Mouse (Mus musculus) fat pad, adult 2 months (tissue): ENCODE data around the gene AI597479.

Experiments
- DNase-seq: peaks from one replicate; pipeline ENCODE4 v3.0.0-alpha.2; 2011; ENCODE audit warnings: low read depth, low spot score; ENCODE audit errors: extremely low read depth

Gene AI597479

DNA sequence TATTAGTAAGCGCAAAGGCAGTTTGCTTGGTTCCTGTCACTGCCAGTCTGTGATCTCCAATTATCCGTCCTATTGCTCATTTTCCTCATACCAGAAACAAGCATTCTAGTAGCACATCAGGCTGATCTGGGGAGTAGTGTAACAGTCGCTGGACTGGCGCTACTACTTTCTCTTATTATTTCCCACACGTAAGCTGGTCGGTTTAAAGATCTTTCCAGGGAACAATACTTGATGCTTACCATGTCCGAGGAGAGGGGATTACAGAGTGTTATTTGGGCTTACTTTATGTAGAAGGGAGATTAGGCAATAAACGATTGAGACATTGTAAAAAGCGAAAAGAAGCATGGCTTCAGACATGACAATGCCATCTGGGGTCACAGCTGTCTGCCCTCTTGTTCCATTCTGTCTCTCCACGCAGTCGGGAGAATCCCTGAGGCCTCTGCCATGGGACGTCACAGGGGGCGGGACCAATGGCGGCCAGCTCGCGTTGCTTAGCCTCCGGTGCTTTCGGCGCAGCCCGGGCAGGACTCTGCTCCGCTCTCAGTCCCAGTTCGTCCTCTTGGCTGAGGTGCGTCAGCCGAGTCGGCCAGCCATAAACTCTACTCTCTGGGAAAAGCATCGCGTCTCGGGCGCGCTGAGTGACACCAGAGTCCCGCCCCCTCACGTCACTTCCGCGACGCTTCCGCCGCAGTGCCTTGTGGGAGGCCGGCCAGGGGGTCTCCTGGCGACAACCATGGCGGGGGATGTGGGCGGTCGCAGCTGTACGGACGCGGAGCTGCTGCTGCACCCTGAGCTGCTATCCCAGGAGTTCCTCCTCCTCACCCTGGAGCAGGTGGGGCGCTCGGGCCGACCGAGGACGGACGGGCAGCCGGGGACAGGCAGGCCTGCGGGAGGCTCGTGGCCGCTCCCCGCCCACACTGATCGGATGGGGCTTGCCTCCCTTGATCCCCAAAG, at the start of gene AI597479, which contains the start of gene Tgfbrap1:
TSS of gene AI597479 (plus strand) at position 680 of the 954 bp plus-strand sequence.
TSS of gene Tgfbrap1 (minus strand) at position 607 of the 954 bp plus-strand sequence.
- peak; percentile 43 for DNase-seq

DNA sequence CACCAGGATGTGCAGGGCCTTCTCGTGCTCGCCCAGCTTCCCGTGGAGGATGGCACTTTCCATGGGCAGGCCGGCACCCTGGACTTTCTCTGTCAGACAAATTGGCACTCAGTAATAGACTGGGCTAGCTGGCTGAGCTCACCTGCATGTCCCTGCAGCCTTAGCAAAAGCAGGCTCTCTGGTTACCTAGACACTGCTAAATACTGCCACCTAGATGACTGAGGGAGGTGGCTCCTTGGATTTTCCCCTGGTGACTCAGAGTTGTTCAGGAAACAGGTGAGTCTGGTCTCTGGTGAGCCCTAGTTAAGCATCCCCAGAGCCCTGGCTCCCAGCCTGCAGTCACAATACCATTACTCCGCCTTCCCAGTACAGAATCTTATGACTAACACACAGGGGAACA, 46.6 kb upstream of the AI597479 start:
- DNase-seq = no peak

DNA sequence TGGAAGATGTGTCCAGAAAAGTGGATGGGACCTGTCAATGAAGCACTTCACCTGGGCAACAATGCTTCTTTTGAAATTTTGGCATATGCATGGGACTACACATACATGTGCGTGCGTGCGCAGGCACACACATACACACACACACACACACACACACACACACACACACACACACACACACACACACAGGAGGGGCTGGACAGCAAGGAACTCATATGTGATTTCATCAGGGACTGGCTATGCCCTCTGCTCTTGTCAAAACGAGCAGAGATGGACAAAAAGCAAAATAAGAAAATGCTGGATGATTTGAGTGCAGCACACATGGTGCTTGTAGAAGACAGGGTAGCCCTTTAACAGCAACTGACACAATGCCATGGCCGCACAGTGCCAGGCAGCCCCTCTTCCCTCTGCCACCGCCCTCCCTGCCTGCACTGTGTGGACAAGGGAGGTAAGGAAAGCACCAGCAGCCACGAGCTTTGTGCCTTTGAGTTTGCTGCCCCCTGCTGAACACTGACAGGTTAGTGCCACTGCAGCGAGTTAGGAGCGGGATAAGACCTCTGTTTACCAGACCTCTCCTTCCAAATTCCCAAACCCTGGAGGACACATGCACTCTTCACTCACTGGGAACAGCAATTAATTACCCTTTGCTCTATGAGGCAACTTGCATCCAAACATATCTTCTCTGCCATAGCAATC, 32.7 kb upstream of the AI597479 start:
- no peak for DNase-seq

DNA sequence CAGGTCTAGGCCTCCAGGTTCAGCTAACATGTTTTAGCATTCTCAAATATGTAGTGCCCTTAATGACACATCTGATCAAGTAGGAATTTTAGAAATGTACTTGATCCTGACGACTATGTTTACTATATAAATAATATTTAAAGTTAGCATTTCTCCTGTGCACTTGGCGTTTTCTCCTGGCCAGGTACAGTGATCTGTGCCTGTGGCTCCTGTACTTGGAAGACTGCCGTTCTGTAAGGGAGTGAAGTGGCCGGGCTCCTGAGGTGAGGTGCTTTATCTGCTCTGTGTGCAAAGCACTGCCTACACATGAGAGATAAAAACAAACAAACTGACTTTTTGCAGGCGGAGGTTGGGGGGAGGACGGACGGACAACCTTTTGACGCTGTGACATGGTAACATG, 31.9 kb upstream of the AI597479 start:
- DNase-seq = no peak

DNA sequence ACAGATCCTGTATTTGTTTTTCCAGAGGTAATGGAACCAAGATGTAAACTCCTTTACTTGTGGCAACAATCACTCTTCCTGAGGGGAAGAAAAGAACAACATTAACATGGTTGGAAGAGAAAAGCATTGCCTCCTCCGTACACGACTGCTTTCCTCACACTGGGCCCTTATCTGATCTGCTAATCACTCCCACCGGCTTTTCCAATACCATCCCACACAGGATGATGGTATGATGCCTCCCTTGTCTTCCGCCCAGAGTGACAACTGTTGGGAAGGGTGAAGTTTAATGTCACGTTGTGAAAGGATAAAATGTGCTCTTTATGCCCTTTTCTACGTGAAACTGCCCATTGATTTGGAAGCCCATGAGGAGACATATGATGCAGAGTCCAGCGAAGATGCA, 31.0 kb upstream of the AI597479 start:
- peak; percentile 18 for DNase-seq

DNA sequence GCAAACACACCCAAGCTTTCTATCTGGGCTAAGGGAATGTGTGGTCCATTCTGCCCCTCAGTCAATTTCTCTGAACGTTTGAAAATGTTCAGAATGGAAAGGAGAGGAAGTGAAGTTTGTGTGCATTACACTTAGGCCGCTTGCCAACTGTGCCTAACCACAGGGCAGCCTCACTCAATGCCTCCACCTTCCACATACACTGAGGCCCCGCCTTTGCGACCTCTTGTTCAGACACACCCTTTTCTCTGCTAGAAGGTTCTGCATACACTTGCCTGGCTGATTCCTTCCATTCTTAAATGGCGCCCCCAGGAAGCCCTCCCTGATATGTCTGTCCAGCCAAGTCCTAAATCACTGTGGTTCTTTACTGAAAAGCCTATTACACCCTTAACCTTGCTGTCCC, 27.8 kb upstream of the AI597479 start:
- no peak for DNase-seq

DNA sequence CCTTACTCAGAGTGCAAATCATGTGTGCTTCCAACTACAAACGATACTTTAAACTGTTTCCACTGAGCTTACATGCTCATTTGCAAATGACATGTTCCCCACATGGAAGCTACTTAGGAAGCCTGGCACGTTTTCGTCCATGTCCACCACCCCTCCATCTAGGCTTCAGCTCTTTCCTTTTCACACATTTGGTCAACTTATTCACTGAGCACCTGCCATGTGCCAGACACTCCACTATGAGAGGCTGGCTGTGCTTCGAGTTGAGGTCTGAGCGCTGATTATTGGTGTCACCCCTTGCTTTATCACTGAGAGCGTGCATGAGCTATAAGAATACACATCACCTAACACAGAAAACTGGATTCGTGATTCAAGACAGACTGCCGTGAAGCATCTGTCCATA, 26.5 kb upstream of the AI597479 start:
- DNase-seq = no peak

DNA sequence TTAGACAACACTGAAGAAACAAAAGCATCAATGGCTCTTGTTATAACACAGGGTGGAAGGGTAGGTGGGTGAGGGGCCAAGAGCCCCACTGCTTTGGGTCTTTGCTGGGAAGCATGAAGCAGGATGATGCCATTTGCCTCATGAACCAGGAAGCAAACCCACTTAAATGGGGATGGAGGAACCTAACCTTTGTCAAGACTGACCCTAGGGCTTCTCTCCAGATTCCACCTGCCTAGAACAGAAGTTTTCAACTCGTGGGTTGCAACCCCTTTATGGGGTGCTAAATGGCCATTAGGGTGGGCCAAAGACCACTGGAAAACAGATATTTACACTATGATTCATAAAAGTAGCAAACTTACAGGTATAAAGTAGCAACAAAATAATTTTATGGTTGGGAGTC, 25.9 kb upstream of the AI597479 start:
- DNase-seq = no peak

DNA sequence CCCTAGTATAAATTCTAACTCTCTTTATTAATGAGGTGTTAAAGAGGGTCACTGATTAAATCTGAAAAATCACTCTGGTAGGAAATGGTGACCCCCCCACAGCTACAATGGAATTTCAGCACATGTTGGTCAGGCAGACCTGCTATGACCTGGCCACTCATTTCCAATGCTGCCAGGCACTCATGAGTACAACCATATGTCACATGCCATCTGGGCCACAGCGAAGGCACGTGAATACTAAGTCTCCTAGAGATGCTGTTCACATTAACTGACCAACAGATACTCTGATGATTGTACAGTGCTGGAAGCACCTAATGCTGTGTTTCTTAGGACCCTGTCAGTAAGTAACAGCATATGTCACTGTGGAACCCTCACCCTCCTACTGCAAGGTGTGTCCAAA, 23.7 kb upstream of the AI597479 start:
- no peak for DNase-seq

DNA sequence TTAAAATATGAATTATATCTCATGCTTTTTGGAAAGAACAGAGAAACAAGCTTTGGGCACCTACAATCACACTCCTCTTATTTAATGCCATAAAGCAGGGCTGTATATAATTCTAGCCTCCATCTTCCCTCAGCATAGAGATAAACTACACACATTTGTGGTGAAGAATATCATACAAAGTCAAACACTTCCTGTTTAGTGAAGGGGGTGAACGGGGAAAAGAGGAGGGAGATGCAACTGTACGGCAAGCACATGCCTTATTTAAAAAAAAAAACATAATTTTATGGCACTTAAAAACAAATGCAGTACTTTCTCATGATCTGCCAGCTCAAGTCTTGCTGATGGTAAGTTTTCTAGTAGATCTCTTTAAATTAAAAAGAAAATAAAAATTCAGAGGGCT, 20.4 kb upstream of the AI597479 start:
- DNase-seq = no peak

DNA sequence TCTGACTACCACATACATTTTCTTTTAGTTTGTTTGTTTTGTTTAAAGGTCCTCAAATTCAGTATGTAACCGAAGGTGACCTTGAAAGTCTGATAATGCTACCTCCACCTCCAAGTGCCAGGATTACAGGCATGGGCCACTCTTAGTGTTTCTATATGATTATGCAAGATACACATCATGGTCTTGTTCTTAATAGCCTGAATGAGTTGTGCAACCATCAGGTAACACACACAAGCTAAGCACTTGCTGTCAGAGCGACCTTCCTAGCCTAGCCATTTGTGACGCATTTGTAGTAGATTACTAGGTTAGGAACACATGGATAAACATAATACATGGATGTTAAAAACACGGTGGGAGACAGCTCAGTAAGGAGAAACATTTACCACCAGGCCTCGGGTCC, 15.6 kb upstream of the AI597479 start:
- peak; percentile 26 for DNase-seq

DNA sequence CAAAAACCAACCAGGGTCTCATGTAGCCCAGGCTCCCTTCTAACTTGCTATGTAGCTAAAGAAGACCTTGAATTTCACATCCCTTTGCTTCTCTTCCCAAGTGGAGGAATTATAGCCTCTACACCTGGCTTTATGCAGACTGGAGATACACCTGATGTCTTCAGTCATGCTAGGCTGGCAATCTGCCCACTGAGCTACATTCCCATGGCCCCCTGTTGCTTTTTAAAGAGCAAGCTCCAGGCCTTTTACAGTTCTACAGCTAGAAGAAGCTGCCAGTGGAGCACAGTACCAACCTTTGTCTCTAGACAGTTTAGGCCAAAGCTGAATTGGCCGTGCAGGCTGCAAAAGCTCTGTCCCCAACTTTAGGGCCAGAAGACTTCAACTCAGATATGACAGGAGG, 8.1 kb upstream of the AI597479 start:
- no peak for DNase-seq

DNA sequence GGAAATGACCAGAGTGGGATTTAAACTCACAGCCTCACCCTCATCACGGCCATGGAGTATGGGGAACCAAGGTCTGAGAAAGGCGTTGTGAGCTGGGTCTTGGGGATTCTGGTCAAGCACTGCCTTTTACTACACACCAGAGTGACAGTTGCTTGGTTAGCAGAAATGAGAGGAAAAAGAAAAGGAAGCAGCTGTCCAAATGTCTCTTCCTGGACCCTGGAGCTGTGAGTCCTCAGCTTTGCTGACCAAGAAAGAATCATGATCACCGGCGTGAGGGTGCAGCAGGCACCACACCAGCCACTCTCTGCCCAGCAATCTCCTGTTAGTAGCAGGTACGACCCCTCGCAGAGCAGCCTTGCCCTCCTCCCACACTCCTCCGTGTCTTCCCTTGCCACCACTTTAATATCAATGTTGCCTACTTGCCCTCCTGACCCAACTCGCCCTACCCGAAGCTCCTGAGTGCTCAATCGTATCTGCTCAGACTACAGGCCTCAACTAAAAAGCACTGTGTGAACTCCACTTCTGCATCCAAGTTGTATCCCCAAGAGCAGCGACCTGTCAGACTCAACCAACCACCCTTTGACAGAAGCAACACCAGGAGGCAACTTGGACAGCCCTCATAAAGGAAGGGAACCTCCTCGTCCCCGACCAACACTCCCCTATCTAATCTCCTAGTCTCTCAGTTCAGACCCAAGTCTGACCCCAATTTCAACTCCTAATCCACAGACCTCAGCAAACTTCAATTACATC, 7.0 kb upstream of the AI597479 start:
- DNase-seq = no peak

DNA sequence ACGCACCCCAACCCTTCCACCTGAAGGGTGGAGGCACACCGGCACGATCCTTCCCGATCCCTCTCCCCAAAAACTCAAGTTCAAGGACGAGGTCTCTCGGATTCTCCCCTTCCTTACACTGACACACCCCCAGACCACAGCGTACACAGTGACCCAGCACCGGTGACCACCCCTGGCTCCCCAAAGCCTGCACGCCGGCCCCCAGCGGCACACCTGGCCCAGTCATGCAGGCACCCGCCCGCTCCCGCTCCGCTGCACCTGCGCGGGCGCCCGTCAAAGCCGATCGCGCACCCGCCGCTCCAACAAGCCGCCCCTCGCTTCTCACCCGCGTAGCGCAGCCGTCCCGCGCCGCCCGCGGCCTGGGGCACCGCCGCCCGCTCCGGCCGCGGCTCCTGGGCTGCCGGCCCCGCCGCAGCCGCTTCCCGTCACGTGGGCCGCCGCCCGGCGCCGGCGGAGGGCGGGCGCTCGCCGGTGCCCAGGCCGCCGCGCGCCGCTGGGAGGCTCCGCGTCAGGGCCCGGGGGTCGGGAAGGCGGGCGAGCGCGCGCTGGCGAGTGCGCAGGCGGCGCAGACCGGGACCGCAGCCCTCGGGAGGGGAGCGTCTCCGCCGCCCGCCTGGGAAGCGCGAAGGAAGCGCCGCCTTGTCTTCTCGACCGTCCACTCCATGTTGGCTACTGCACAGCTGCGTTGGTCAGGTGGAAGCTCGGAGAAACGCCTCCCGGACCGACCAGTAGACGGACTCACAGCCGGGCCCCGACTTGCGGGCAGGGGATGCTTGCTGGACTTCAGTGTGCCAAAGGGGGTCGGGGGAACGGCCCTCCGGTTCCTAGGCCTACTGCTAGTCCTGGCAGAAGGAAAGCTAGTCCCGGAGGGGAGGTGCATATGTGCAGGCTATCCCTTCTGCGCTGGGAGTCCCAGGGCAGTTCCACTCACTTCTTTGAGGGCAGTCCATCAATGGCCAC, 6.2 kb upstream of the AI597479 start:
- DNase-seq = no peak

DNA sequence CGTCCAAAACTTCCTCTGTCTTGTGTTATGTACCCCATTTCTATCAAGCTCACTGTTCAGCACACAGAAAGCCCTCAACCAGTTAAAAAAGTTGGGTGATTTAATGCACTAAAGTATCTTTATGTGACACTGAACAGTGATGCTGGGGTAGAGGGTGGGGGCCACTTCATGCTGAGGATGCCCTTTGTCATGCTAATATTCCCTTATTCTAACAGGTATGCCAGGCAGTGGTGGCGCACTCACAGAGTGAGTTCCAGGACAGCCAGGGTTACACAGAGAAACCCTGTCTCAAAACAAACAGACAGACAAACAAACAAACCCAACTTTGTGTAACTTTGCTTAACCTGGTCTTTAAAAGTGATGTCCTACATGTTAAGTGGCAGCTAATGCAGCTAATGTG, 4.3 kb upstream of the AI597479 start:
- no peak for DNase-seq

DNA sequence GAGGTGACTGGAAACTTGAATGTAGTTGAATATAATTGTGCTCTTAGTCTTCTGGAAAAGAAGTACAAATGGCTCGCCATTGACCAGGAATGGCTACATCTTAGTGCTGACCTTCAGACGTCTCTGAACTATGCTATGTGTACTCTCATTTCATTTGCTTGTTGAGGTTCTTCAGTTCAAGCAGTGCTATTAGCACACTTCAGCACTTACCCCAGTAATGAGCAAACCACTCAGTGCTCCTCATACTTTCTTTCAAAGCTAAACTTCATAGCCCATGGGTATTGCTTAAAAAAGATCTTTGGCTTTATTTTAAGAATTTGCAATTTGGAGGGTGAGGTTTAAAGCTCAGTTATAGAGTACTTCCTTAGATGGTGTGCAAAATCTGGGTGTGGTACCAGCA, 10.2 kb downstream of the AI597479 start:
- DNase-seq = no peak

DNA sequence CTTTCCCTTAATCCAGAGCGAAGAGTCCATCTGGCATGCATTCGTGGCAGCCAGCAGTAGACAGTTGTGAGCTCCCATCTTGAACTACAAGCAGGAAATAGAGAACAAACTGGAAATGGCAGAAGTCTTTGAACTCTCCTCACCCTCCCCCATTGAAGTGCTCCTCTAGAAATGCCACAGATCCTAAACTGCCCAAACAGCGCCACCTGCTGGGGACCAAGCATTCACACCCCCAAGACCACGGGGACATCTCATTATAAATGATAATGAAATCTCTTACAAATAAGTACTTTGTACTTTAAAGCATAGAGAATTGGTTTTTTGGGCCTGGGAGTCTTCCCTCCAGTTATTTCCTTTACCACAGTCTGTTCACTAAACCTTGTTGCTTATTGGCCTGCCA, 12.0 kb downstream of the AI597479 start:
- DNase-seq = no peak

DNA sequence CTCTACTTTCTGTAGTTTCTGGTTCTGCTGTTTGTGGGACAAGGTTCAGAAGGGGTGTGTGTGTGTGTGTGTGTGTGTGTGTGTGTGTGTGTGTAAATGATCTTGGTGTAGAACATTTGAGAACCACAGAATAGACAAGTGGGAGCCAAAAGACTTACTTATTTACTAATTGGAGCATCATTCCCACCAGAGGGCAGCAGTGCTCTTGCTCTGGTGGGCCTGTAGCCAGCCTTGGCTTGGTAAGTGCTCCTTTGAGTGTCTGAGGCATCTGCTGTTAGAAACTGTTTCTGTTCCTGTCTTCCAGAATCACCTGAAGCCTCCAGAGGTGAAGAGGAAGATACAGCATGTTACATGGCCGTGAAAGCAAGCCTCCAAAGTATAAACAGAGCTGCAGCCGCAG, 14.4 kb downstream of the AI597479 start:
- DNase-seq = no peak

DNA sequence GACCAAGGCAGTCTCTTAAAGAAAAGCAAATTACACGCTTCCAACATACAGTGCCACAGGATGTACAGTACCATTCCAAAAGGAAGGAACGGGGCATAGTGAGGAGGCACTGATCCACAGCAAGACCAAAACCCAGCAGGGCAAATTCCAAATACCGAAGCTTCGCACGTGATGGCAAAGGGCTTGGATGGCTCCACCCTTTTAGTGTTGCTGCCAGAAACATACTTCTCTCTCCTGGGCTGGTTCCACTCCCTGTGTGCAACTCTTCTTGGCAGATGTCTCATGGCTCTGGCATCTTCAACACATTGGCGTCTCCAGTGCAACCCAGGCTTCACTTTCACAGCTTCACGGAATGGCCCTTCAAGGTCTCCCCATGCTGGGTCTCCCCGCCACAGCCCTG, 18.9 kb downstream of the AI597479 start:
- no peak for DNase-seq

DNA sequence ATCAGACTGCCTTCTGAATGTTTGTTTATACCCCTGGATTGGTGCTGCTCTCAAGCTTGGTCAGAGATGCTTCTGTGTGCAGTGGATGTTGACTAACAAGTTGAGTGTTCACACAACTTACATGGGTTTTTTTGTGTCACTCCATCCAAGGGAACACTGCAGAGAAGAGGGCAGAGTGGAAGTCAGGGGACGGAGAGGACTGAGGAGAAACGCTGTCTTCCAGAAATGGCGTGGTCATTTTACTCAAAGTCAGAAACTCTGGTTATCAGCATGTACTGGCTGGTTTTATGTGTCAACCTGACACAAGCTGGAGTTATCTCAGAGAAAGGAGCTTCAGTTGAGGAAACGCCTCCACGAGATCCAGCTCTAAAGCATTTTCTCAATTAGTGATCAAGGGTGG, 22.4 kb downstream of the AI597479 start:
- DNase-seq = no peak
